Mouse (Mus musculus) heart, postnatal 0 days (tissue): ENCODE measurements around the gene Capzb. TPM values are rescaled to one million over a fixed set of nuclear protein-coding genes. Genes with fewer than 3 reads are reported as not detected.

ENCODE experiments used
- ATAC-seq: fragments of 200-750 bp; cut with Nextera tagmentation; 2 replicates; pipeline ENCODE4 v1.8.0; 2017; ENCODE audit warnings: low read depth, moderate number of reproducible peaks, moderate library complexity; ENCODE audit not compliant: insufficient read depth
- DNase-seq: peaks from one replicate; pipeline ENCODE4 v3.0.0-alpha.2; 2016; ENCODE audit warnings: low spot score
- H3K27ac ChIP-seq: fragments of 300-500 bp; sonication (generic); 2 replicates; pipeline ENCODE4 v1.5.1; 2014; ENCODE audit warnings: low read depth, mild to moderate bottlenecking
- H3K27me3 ChIP-seq: fragments of 300-500 bp; sonication (generic); 2 replicates; pipeline ENCODE4 v1.6.1; 2014; ENCODE audit warnings: low read length, mixed read lengths; ENCODE audit not compliant: control insufficient read depth, insufficient read depth
- H3K36me3 ChIP-seq: fragments of 300-500 bp; sonication (generic); replicated peaks from 2 replicates; pipeline ENCODE4 v1.6.1; 2014; ENCODE audit warnings: low read length, mixed read lengths; ENCODE audit not compliant: control insufficient read depth, insufficient read depth
- H3K4me1 ChIP-seq: fragments of 300-500 bp; sonication (generic); 2 replicates; pipeline ENCODE4 v1.6.1; 2014; ENCODE audit warnings: antibody characterized with exemption; ENCODE audit not compliant: control insufficient read depth, insufficient read depth
- H3K4me2 ChIP-seq: fragments of 300-500 bp; sonication (generic); 2 replicates; pipeline ENCODE4 v1.6.1; 2014; ENCODE audit warnings: low read depth, mild to moderate bottlenecking, low read length, moderate library complexity
- H3K4me3 ChIP-seq: fragments of 300-500 bp; sonication (generic); 2 replicates; pipeline ENCODE4 v1.5.1; 2014; ENCODE audit warnings: low read depth, low read length
- H3K9ac ChIP-seq: fragments of 300-500 bp; sonication (generic); replicated peaks from 2 replicates; pipeline ENCODE4 v1.6.1; 2014; ENCODE audit warnings: low read depth, low read length, mixed read lengths
- H3K9me3 ChIP-seq: fragments of 300-500 bp; sonication (generic); replicated peaks from 2 replicates; pipeline ENCODE4 v1.6.1; 2016; ENCODE audit warnings: low read length; ENCODE audit not compliant: control insufficient read depth
- CTCF ChIP-seq: IDR thresholded peaks from 2 replicates; pipeline ENCODE4 v1.5.1; 2016; ENCODE audit warnings: antibody characterized with exemption, control low read depth, low read depth
- EP300 ChIP-seq: IDR thresholded peaks from 2 replicates; pipeline ENCODE4 v1.6.1; 2016; ENCODE audit warnings: antibody characterized with exemption, low read depth
- WGBS: fragments of 180-500 bp; shearing (Covaris S2); extraction: QIAGEN DNeasy Blood & Tissue Kit; methylation state at CpG from one replicate; pipeline ENCODE4 v1.1.7; 2014; 5-methylcytosine and 5-hydroxymethylcytosine counted together
- polyA plus RNA-seq: library from polyadenylated mRNA; unstranded; fragments of >200 nt; fragmentation: Nextera tagmentation; extraction: Ambion mirVana; gene quantifications from 2 replicates; pipeline ENCODE4 v1.2.1, GENCODE M21; 2015
- total RNA-seq: library from RNA; depleted of rRNA; stranded (reverse); fragments of >200 nt; gene quantifications from 2 replicates; pipeline ENCODE4 v1.2.3, GENCODE M21; 2014; ENCODE audit warnings: low replicate concordance

Gene Capzb
- total and polyA plus RNA-seq, 2 experiments from 2014 or later: 131 to 363 TPM

DNA sequence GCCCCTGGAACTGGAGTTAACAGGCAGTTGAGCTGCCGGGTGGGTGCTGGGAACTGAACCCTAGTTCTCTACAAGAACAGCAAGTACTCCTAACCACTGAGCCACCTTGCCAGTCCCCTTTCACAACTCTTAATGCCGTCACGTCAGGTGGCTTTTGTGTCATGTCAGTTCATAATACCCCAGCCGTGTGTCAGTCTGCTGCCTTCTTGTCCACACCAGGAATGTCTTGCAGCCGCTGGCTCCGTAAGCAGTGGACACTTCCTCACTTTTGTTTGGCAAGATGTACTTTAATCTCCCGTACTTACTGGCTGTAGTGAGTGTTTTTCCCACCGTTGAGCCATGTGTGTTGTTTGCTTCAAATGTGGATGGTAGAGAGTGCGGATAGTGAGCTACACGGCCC, 20.4 kb downstream of the Capzb start:
- TF ChIP-seq CTCF (no peak), EP300 (no peak)
- WGBS: 66% methylated on average over 10 of the region's 10 CpGs
- Histone ChIP-seq H3K4me2 (no peak overlapping the region), H3K36me3 (peaks cover 6% of the 10 kb centered on the region; the same call in 1 of the 2 replicates), H3K9ac (no peak overlapping the region), H3K4me3 (no peak overlapping the region), H3K9me3 (no peaks in the 10 kb centered on the region), H3K4me1 (peaks cover 45% of the 10 kb centered on the region), H3K27ac (peak overlapping the region; percentile 79), H3K27me3 (no peaks in the 10 kb centered on the region)
- DNase-seq (no peak), ATAC-seq (no peak)

DNA sequence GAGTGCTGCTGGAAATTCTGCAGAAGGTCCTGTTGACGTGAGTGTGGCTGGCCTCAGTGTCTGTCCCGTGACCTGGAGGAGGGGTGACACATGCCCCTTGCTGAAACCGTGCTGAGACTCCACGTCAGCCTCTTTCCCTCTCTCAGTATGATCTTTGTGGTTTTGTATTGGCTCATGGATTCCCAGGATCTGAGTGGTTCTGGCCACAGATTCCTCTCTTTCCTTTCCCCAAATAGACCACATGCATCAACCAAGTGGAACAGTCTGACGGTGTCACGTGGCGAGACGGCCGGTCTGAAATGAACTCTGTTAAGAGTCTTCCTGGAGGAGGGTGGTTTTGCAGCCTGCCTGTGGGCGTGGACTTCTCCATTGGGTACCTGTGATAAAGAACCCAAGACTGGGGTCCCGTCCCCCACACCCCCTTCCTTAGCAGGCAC, 21.3 kb downstream of the Capzb start:
- Histone ChIP-seq H3K27ac (peak overlapping the region; percentile 79), H3K4me1 (peaks cover 37% of the 10 kb centered on the region), H3K4me2 (peak overlapping the region; percentile 2), H3K9ac (no peak overlapping the region), H3K9me3 (no peaks in the 10 kb centered on the region), H3K27me3 (no peaks in the 10 kb centered on the region), H3K4me3 (no peak overlapping the region), H3K36me3 (peaks cover 6% of the 10 kb centered on the region; the same call in 1 of the 2 replicates)
- TF ChIP-seq CTCF (no peak), EP300 (no peak)
- DNase-seq (peak; percentile 81), ATAC-seq (peak; percentile 77)
- 26% methylated on average over 11 of the region's 11 CpGs for WGBS

DNA sequence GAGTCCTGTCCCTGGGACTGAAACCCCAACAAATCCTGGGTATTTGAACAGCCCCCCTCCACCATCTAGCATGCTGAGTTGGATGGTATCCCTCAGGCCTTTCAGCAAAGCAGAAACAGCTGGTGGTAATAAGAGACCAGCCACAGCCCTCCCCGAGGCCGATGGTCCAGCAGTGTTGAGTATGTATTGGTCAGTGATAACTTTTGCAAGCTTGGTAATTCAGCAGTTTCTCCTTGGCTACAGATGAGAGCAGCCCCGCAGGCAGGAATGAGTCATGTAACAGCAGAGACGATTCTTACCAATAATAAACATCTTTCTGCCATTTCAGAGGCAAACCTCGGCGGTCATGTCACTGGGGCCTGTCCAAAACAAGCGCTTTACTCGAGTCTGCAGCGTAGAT, 23.9 kb downstream of the Capzb start:
- DNase-seq: no peak
- 70% methylated on average over 9 of the region's 9 CpGs for WGBS
- Histone ChIP-seq H3K36me3 (peaks cover 6% of the 10 kb centered on the region; the same call in 1 of the 2 replicates), H3K9me3 (no peaks in the 10 kb centered on the region), H3K4me1 (peaks cover 30% of the 10 kb centered on the region), H3K27me3 (no peaks in the 10 kb centered on the region), H3K4me2 (no peak overlapping the region), H3K27ac (0 out of 2 replicates have a peak overlapping the region, but pooled peaks have one; percentile 16), H3K9ac (no peak overlapping the region), H3K4me3 (no peak overlapping the region)
- no peak for ATAC-seq
- TF ChIP-seq CTCF: no peak
- TF ChIP-seq EP300: no peak

DNA sequence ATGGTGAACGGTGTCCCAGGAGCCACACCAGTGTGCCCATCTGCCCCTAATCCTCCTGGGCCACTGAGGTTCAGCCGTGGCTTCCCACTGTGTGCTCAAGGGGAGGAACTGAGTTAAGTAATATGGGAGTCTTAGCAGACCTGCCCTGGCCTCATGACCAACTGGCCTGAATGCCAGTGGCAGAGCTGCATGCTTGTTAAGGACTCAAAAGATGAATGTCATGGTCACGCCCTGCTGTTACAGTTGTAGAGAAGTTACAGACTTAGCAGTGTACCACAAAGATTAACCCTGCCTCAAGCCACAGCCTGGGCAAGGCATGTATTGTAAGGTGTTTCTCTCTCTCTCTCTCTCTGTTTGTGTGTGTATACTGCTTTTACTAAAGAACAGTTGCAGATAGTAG, 25.8 kb downstream of the Capzb start:
- H3K9me3 ChIP-seq: no peaks in the 10 kb centered on the region
- H3K27ac ChIP-seq: no peak overlapping the region
- no peak for TF ChIP-seq CTCF
- TF ChIP-seq EP300: no peak
- peaks cover 14% of the 10 kb centered on the region for H3K4me1 ChIP-seq
- no peaks in the 10 kb centered on the region for H3K27me3 ChIP-seq
- DNase-seq: no peak
- WGBS: 75% methylated on average over 3 of the region's 3 CpGs
- no peak for ATAC-seq
- H3K36me3 ChIP-seq: peaks cover 6% of the 10 kb centered on the region; the same call in 1 of the 2 replicates
- H3K4me3 ChIP-seq: no peak overlapping the region
- H3K4me2 ChIP-seq: no peak overlapping the region
- no peak overlapping the region for H3K9ac ChIP-seq

DNA sequence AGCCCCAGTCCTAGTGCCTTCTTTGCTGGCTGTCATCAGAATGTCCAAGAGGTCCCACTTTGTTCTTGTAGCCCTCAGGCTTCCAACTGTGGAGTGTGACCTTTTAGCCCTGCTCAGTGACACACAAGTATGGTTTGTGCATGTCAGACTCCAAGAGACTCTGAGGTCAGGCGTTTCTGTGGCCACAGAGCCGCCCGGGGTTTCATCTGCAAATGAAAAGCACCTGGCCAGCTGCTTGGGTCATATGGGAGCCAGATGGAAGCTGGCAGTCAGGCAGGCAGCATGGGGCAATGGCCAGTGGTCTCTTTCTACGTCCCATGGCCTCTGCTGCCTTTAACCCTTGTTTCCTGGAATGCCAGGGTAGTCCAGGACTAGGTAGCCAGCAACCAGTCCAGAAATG, 27.0 kb downstream of the Capzb start:
- Histone ChIP-seq H3K4me2 (no peak overlapping the region), H3K9ac (no peak overlapping the region), H3K27me3 (no peaks in the 10 kb centered on the region), H3K4me3 (no peak overlapping the region), H3K4me1 (peaks cover 5% of the 10 kb centered on the region; the same call in 1 of the 2 replicates), H3K27ac (no peak overlapping the region), H3K9me3 (no peaks in the 10 kb centered on the region), H3K36me3 (peaks cover 6% of the 10 kb centered on the region; the same call in 1 of the 2 replicates)
- ATAC-seq (no peak), DNase-seq (no peak)
- TF ChIP-seq EP300 (no peak), CTCF (no peak)
- WGBS: 87% methylated on average over 4 of the region's 4 CpGs

DNA sequence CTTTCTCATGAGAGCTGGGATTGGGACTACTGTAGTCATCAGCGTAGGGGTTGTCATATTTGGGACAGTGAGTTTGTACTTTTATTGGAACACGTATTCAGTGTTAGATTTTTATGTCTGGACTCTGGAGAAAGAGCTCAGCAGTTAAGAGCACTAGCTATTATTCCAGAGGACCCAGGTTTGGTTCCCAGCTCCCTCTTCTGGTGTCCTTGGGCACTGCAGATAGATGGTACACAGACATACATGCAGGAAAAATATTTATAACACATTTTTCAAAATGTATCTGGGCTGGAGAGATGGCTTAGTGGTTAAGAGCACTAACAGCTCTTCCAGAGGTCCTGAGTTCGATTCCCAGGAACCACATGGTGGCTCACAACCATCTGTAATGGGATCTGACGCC, 28.3 kb downstream of the Capzb start:
- peaks cover 9% of the 10 kb centered on the region; the same call in 1 of the 2 replicates for H3K36me3 ChIP-seq
- no peak for ATAC-seq
- H3K4me2 ChIP-seq: no peak overlapping the region
- WGBS: 95% methylated on average over 4 of the region's 4 CpGs
- 0 out of 2 replicates have a peak overlapping the region, but pooled peaks have one; percentile 22 for H3K27ac ChIP-seq
- H3K4me3 ChIP-seq: no peak overlapping the region
- H3K9me3 ChIP-seq: no peaks in the 10 kb centered on the region
- no peak overlapping the region for H3K9ac ChIP-seq
- H3K27me3 ChIP-seq: no peaks in the 10 kb centered on the region
- H3K4me1 ChIP-seq: peaks cover 6% of the 10 kb centered on the region; the same call in 1 of the 2 replicates
- DNase-seq: no peak
- TF ChIP-seq EP300: no peak
- peak; percentile 44 for TF ChIP-seq CTCF
